Mouse (Mus musculus) ES-E14 (cell line): ENCODE measurements at regions not wholly inside any gene's neighbourhood (a gene's known extent, or its start where the extent isn't known, plus 50 kb on each side); places are given as distances from the start of the nearest gene placed in this dataset.

Experiments used
- DNase-seq: peaks from one replicate; pipeline ENCODE4 v3.0.0-alpha.2; 2013; ENCODE audit warnings: low read depth, low spot score
- H3K27ac ChIP-seq: 2 replicates; pipeline ENCODE4 v1.5.1; 2012; ENCODE audit warnings: low read depth, mild to moderate bottlenecking, low read length, moderate library complexity, mixed read lengths; ENCODE audit not compliant: poor library complexity, insufficient read depth, severe bottlenecking
- H3K36me3 ChIP-seq: 2 replicates; pipeline ENCODE4 v1.6.1; 2012; ENCODE audit warnings: mild to moderate bottlenecking, low read length, moderate library complexity, mixed read lengths; ENCODE audit not compliant: control insufficient read depth, poor library complexity, insufficient read depth, severe bottlenecking
- H3K4me1 ChIP-seq, 2 experiments: fragments of 150-350 bp in 1 of 2; sonication (generic) in 1 of 2; 2 replicates each; pipeline ENCODE4 v1.6.1; 2012; ENCODE audit warnings: low read length in 2 of 2, mild to moderate bottlenecking in 1 of 2, mixed read lengths in 1 of 2; ENCODE audit not compliant: control insufficient read depth in 2 of 2, insufficient read depth in 2 of 2, poor library complexity in 1 of 2
- H3K4me3 ChIP-seq, 2 experiments: fragments of 150-350 bp in 1 of 2; sonication (generic) in 1 of 2; 2 replicates each; pipeline ENCODE4 v1.5.1; 2012; ENCODE audit warnings: low read length in 2 of 2, low read depth in 1 of 2, mild to moderate bottlenecking in 1 of 2, mixed read lengths in 1 of 2; ENCODE audit not compliant: insufficient read depth in 1 of 2, poor library complexity in 1 of 2, severe bottlenecking in 1 of 2
- H3K9ac ChIP-seq: 2 replicates; pipeline ENCODE4 v1.6.1; 2012; ENCODE audit warnings: low read depth, mild to moderate bottlenecking, low read length, mixed read lengths; ENCODE audit not compliant: poor library complexity, insufficient read depth, severe bottlenecking
- H3K9me3 ChIP-seq: fragments of 150-350 bp; sonication (generic); 2 replicates; pipeline ENCODE4 v1.6.1; 2012; ENCODE audit warnings: low read depth, mild to moderate bottlenecking, low read length; ENCODE audit not compliant: control insufficient read depth, insufficient read depth
- CHD2 ChIP-seq: IDR thresholded peaks from 2 replicates; pipeline ENCODE4 v1.6.1; 2014; ENCODE audit warnings: mild to moderate bottlenecking, low read depth, low read length, inconsistent platforms
- HCFC1 ChIP-seq: IDR thresholded peaks from 2 replicates; pipeline ENCODE4 v1.6.1; 2012; ENCODE audit warnings: low read length, inconsistent platforms, borderline replicate concordance; ENCODE audit not compliant: insufficient read depth
- MAFK ChIP-seq: IDR thresholded peaks from 2 replicates; pipeline ENCODE4 v1.6.1; 2014; ENCODE audit warnings: mild to moderate bottlenecking, low read depth, low read length, inconsistent platforms; ENCODE audit not compliant: insufficient read depth
- ZC3H11A ChIP-seq: IDR thresholded peaks from 2 replicates; pipeline ENCODE4 v1.6.1; 2012; ENCODE audit warnings: low read depth, mild to moderate bottlenecking, inconsistent platforms, low read length, borderline replicate concordance
- ZNF384 ChIP-seq: IDR thresholded peaks from 2 replicates; pipeline ENCODE4 v1.6.1; 2012; ENCODE audit warnings: low read depth, low read length, inconsistent platforms
- in situ Hi-C, 2 experiments: fragments of 600-800 bp; cut with MboI; formaldehyde crosslinking; loops; one replicate each; pipeline ENCODE4 v1.15.1; 2025; ENCODE audit warnings: low sequenced_read_pairs in 2 of 2, inconsistent platforms in 1 of 2; ENCODE audit not compliant: unreplicated experiment in 2 of 2

GRCm38 (mm10) chr16:95855230-95855629 is 135.5 kb downstream of the Psmg1 start:
- no peak overlapping the region for H3K9ac ChIP-seq
- in situ Hi-C loops, result no loop called here
- TF ChIP-seq HCFC1 (no peak), ZNF384 (no peak), CHD2 (no peak), MAFK (no peak), ZC3H11A (no peak)
- no peak overlapping the region for H3K4me3 ChIP-seq
- no peak overlapping the region for H3K27ac ChIP-seq
- DNase-seq, result no peak
- no peaks in the 10 kb centered on the region for H3K9me3 ChIP-seq
- H3K36me3 ChIP-seq, result no peaks in the 10 kb centered on the region
- no peaks in the 10 kb centered on the region for H3K4me1 ChIP-seq

GRCm38 (mm10) chr16:95851907-95852306 is 138.9 kb downstream of the Psmg1 start:
- TF ChIP-seq ZNF384 (no peak), MAFK (no peak), CHD2 (no peak), HCFC1 (no peak), ZC3H11A (no peak)
- in situ Hi-C loops, result no loop called here
- no peaks in the 10 kb centered on the region for H3K36me3 ChIP-seq
- no peak for DNase-seq
- no peaks in the 10 kb centered on the region for H3K4me1 ChIP-seq
- no peak overlapping the region for H3K9ac ChIP-seq
- H3K4me3 ChIP-seq, result no peak overlapping the region
- no peaks in the 10 kb centered on the region for H3K9me3 ChIP-seq
- no peak overlapping the region for H3K27ac ChIP-seq

GRCm38 (mm10) chr16:95848555-95849082 is 142.1 kb downstream of the Psmg1 start:
- Histone ChIP-seq H3K4me1 (no peaks in the 10 kb centered on the region), H3K9ac (no peak overlapping the region), H3K27ac (no peak overlapping the region), H3K4me3 (no peak overlapping the region), H3K36me3 (no peaks in the 10 kb centered on the region), H3K9me3 (no peaks in the 10 kb centered on the region)
- DNase-seq, result no peak
- in situ Hi-C loops, result no loop called here
- TF ChIP-seq ZNF384, result no peak
- TF ChIP-seq ZC3H11A, result no peak
- TF ChIP-seq CHD2, result no peak
- TF ChIP-seq HCFC1, result no peak
- no peak for TF ChIP-seq MAFK

GRCm38 (mm10) chr16:95847765-95848483 is 142.8 kb downstream of the Psmg1 start:
- Histone ChIP-seq H3K4me1 (no peaks in the 10 kb centered on the region), H3K27ac (no peak overlapping the region), H3K9me3 (no peaks in the 10 kb centered on the region), H3K36me3 (no peaks in the 10 kb centered on the region), H3K4me3 (no peak overlapping the region), H3K9ac (no peak overlapping the region)
- in situ Hi-C loops, result no loop called here
- DNase-seq, result no peak
- TF ChIP-seq ZNF384 (no peak), ZC3H11A (no peak), MAFK (no peak), HCFC1 (no peak), CHD2 (no peak)
